Mouse (Mus musculus) left cerebral cortex, postnatal 10 days (tissue): Measurements from ENCODE around the gene Tbc1d1. TPM values are rescaled to one million over a fixed set of nuclear protein-coding genes. Genes with fewer than 3 reads are reported as not detected.
"Not testable (repeated sequence)": the region's sequence is repeated elsewhere in the genome, so short reads cannot be mapped to it uniquely, and the experiment has no call there.

ENCODE experiments used
- DNase-seq, 2 experiments: peaks; one replicate each; pipeline ENCODE4 v3.0.0; 2021 to 2022; ENCODE audit warnings: low spot score in 2 of 2, mixed read lengths in 1 of 2; ENCODE audit errors: extremely low spot score in 1 of 2
- intact Hi-C: fragments of 180-260 bp; cut with DNase I; formaldehyde crosslinking; loops from one replicate; pipeline ENCODE4 v1.15.1; 2025
- total RNA-seq, 2 experiments: library from RNA; stranded (reverse); gene quantifications; 2 replicates each; pipeline ENCODE4 v1.2.3; 2021

Tbc1d1 gene
- total RNA-seq, 2 experiments from 2014 or later: 14.0 to 15.4 TPM

DNA sequence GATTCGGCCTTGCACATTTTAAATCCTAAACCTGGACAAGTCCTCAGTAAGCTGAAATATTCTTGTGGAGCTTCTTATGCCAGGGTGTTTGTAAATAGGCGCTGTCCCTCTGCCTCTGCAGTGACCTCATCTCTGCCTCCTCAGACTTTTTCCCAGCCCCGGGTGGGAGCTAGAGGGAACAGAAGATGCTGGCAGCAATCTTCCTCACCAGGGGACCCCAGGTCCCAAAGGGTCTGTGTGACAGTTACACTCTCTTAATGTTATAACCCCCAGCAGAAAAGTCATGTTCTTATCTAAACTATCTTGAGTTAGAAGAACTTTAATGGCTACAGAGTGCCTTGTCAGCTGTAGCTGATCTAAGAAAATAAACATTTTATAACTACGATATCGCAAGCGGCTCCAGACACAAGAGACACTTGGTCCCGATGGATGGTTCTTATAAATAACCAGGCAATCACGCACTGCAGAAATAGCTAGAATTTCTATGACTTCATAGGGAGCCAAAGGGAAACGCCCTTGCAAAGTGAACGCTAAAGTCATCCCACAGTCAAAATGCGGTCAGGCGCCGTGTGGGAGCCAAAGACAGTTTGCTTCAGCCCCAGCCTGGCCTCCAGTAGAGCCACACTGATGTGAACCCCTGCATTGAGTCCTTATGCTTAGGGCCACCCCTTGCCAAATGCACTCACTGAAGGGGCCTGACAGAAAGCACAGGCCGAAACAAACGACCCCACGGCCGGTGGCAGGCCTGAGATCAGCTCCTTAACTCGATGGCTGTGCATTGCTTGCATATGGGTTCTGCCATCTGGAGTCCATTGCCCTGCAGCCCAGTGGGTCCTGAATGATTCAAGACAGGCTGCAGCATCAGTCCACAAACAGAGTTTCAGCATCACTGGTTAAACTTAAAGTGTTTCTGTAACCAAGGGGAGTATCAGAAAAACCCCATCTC lies 202.8 kb downstream of the Tbc1d1 start:
- no peak for DNase-seq
- intact Hi-C loops: no loop called here

- intact Hi-C loops: no loop called here
- no peak for DNase-seq
Measured at GRCm38 (mm10) chr5:64360147-64360875, 204.2 kb downstream of the Tbc1d1 start.

GRCm38 (mm10) chr5:64360876-64361268 lies 204.8 kb downstream of the Tbc1d1 start:
- DNase-seq, intact Hi-C loops: not testable (repeated sequence)

- intact Hi-C loops: no loop called here
Measured at GRCm38 (mm10) chr5:64363859-64364406, 207.8 kb downstream of the Tbc1d1 start.

GRCm38 (mm10) chr5:64364432-64365125 lies 208.5 kb downstream of the Tbc1d1 start:
- DNase-seq: no peak
- intact Hi-C loops: no loop called here

More at GRCm38 (mm10) chr5:64363859-64364406, 207.8 kb downstream of the Tbc1d1 start:
- DNase-seq: no peak

- DNase-seq: no peak
- intact Hi-C loops: no loop called here
Measured at GRCm38 (mm10) chr5:64365187-64366066, 209.3 kb downstream of the Tbc1d1 start.

DNA sequence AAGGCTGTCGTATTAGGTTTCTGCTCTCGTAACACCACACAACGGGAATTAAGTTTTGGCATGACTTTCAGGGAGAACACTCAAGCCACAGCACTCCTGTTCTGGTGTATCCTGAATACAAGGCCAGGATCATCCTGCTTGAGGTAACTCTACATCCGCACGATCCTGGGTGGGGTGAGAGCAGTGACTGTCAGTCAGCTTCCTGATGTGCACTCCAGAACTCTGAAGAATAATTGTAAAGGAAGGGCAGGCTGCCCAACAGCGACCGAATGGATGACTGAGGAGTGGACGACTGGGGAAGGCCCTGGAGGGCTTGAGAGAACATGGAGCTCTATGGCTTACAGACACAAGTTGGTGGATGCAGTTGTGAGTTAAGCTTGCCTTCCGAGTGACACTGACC lies 210.0 kb downstream of the Tbc1d1 start:
- intact Hi-C loops: no loop called here
- no peak for DNase-seq

- intact Hi-C loops: no loop called here
- DNase-seq: peak; percentile 66 to 87
Measured at GRCm38 (mm10) chr5:64367426-64367825, 211.3 kb downstream of the Tbc1d1 start.

- intact Hi-C loops: no loop called here
- no peak for DNase-seq
Measured at GRCm38 (mm10) chr5:64371331-64371831, 215.3 kb downstream of the Tbc1d1 start.

DNA sequence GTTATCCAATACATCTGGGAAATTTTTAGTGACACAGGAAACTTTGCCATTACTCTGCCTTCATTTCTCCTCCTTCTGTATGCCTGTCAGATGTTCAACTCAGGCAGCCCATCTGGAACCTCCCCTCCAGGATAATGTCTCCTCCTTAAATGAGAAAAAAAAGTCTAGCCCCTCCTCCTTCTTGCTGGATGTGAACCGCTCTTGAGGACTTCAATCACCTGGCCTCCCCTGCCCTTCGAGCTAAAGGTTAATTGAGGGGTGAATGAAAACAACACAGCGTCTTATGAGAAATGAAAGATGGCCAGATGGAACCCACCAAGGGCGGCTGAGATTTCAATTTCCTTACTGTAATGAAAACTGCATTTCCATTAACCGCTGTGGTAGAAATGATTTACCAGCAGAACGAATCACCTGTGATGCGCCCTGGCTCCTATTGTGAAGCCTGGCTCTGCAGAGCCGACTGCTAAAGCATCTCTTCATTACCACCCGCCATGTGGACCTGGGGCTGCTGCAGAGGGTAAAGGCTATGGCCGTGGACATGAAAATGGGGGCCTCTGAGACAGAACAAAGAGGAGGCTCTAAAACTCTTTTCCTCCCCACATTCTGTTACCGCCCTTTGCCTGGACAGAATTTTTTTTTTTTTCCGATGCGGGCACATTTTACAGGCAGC lies 216.3 kb downstream of the Tbc1d1 start:
- DNase-seq: no peak
- intact Hi-C loops: no loop called here

- intact Hi-C loops: no loop called here
- no peak for DNase-seq
Measured at GRCm38 (mm10) chr5:64373695-64374094, 217.6 kb downstream of the Tbc1d1 start.

DNA sequence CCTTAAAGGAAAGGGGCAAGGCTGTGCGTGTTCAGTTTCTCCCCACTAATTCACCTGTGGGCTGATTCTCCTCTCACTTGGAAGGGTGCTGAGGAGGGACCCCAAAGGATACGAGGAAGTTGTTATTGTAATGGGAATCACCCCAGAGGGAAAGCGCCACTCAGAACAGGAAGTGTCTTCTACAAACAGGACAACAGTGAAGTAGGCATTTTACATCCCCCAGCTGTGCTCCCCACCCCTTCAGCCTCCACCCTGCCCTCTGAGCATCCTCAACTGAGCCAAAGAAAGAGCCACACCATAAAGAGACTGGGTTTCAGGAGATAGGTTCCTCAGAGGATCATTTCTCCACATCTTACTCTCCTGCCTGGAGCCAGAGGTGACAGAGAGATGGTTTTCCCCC lies 219.7 kb downstream of the Tbc1d1 start:
- intact Hi-C loops: loop anchor here (5.0 kb wide), 1 partner anchor 84 kb away; no protein-coding TSS in a partner anchor

GRCm38 (mm10) chr5:64376466-64376865 lies 220.4 kb downstream of the Tbc1d1 start:
- DNase-seq: no peak
- intact Hi-C loops: loop anchor here (5.0 kb wide), 1 partner anchor 84 kb away; no protein-coding TSS in a partner anchor

More for the DNA sequence above, 219.7 kb downstream of the Tbc1d1 start:
- DNase-seq: no peak

DNA sequence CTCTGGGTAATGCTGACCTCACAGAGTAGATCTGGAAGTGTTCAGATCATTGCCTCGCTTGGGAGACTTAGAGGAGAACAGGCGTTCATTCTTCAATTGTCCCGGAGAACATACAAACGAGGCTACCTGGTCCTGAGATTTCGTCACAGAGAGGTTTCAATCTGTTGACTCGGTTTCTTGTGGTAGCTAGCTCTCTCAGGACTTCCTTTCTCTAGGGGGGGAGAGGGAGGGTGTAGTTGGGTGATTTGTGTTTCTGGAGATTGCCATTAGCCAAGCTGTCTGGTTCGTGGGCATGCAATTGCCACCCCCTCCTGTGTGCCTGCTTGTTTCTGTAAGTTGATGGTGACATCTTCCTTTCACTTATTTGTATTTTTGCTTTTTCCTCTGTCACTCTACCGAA lies 221.6 kb downstream of the Tbc1d1 start:
- no peak for DNase-seq
- intact Hi-C loops: loop anchor here (5.0 kb wide), 1 partner anchor 85 kb away; no protein-coding TSS in a partner anchor

DNA sequence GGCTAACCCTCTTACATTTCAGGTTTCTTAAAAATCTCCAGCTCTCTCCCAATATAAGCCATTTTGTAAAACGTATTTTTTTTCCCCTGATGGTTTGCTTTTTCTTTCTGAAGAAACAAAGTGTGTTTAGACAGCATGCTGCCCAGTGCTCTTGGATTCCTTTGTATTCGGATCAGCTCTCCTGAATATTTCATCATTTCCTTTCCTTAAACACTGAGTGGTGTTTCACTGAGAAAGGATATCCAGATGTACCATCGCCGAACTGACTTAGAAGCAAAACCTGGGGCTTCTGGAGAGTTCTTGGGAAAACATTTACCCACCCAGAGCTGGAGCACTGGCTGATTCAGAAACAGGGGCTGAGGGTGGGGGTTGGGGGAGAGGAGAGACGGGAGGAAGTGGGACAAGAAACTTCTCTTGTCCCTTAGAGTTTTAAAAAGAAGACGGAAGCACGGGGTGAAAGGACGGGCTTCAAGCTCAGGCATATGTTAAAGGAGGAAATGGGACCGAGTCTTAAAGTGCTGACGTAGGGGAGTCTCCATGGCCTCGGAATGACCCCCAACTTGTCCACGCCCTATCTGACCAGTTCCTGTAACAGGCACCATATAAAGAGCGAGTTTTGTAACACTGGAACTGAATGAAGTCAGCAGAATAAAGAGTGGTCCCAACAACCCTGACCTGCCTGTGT lies 222.6 kb downstream of the Tbc1d1 start:
- intact Hi-C loops: loop anchor here (5.0 kb wide), 1 partner anchor 86 kb away; no protein-coding TSS in a partner anchor
- peak in 1 of 2 experiments; percentile 47 for DNase-seq

GRCm38 (mm10) chr5:64379829-64380228 lies 223.7 kb downstream of the Tbc1d1 start:
- intact Hi-C loops: loop anchor here (5.0 kb wide), 1 partner anchor 88 kb away; no protein-coding TSS in a partner anchor

More at GRCm38 (mm10) chr5:64379829-64380228, 223.7 kb downstream of the Tbc1d1 start:
- no peak for DNase-seq
